Mouse (Mus musculus) frontal cortex, postnatal 25 days (tissue): ENCODE data around the gene Dusp3.
A peak's percentile ranks its signal among the peaks of the same experiment; 100 is the strongest.

Experiments
- DNase-seq, 2 experiments: peaks; one replicate each; pipeline ENCODE4 v3.0.0; 2022; ENCODE audit warnings: low spot score in 2 of 2

The Dusp3 gene

GRCm38 (mm10) chr11:101986913-101987312 is at the start of gene Dusp3:
Dusp3 (minus strand) TSS chr11:101987013.
- no peak for DNase-seq

GRCm38 (mm10) chr11:102036336-102036735 is 49.5 kb upstream of the Dusp3 start:
- no peak for DNase-seq

GRCm38 (mm10) chr11:102035456-102035960 is 48.7 kb upstream of the Dusp3 start:
- DNase-seq, result no peak

GRCm38 (mm10) chr11:102034887-102035286 is 48.1 kb upstream of the Dusp3 start:
- no peak for DNase-seq

DNA sequence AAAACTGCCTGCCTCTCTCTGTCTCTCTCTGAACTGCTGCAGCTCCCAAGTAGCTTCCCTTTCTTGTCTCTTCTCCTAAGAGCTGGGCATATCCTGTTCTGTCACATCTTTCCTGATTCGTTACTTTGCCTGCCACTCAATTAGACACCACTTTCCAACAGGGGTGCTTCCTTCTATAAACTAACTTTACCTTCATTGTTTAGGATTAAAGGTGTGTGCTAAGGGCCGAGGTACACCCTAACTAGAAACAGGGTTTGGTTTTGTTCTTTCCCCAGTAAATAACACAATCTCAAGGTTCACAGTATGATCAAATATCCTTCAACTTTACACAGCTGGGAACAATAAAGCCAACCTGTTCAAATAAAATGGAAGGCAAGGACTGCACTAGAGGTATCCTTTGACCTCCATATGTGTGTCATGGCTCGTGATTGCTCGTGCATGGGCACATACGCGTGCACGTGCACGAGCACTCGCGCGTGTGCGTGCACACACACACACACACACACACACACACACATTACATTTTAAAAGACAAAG is 46.3 kb upstream of the Dusp3 start:
- DNase-seq, result no peak

DNA sequence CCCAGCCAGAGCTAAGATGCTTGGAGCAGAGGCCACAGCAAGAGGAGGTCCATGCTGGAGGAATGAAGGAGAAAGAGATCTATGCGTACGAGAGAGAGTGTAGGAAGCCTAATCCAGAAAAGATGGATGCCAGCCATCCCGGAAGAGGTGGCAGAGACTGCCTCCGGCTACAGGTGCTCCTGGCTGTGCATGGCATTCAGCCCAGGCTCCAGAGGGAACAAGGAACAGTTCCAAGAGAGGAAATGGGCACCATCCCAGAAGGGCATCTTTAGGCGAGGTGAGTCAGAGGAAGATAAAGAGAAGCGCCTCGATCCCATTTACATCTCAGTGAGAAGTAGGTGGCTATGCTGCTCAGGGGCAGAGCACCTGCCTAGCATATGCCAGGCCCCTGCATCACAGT is 44.3 kb upstream of the Dusp3 start:
- no peak for DNase-seq

DNA sequence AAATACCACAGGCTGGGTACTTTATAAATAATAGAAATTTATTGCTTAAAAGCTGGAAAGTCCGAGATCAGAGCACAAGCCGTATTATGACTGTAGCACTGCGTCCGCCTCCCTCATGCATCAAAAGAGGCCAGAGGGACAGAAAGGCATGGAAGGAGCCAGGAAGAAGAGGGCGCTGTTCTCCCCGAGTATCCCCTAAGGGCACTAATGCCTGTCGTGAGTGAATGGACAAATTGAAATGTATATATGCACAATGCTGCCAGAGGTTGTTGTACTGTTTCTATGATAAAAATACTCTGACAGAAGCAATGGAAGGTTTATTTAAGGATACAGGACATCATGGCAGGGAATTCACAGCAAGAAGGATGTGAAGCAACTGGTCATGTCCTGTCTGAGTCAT is 43.2 kb upstream of the Dusp3 start:
- no peak for DNase-seq

GRCm38 (mm10) chr11:102029304-102029703 is 42.5 kb upstream of the Dusp3 start:
- no peak for DNase-seq

DNA sequence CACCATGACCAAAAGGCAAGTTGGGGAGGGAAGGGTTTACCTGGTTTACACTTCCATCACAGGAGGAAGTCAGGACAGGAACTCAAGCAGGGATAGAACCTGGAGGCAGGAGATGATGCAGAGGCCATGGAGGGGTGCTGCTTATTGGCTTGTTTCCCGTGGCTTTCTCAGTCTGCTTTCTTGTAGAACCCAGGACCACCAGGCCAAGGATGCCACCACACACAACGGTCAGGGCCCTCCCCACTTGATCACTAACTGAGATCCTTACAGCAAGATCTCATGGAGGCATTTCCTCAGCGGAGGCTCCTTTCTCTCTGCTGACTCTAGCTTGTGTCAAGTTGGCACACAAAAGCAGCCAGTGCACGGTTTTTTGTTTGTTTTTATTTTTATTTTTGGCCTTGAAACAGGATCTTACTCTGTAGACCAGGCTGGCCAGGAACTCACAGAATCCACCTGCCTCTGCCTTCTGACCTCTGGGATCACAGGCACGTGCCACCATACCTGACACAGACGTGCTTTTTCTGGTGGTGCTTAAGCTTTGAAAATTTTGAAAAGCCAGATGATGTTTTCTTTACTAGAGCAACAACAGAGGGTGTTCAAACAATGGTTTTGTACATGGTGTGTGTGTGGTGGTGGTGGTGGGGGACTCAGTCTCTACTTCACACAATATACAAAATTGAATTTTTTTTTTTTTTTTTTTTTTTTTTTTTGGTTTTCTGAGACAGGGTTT is 41.4 kb upstream of the Dusp3 start, which contains the start of gene Mpp3:
TSS of gene Mpp3 (minus strand) at position 375 of the 730 bp plus-strand sequence.
- no peak for DNase-seq

DNA sequence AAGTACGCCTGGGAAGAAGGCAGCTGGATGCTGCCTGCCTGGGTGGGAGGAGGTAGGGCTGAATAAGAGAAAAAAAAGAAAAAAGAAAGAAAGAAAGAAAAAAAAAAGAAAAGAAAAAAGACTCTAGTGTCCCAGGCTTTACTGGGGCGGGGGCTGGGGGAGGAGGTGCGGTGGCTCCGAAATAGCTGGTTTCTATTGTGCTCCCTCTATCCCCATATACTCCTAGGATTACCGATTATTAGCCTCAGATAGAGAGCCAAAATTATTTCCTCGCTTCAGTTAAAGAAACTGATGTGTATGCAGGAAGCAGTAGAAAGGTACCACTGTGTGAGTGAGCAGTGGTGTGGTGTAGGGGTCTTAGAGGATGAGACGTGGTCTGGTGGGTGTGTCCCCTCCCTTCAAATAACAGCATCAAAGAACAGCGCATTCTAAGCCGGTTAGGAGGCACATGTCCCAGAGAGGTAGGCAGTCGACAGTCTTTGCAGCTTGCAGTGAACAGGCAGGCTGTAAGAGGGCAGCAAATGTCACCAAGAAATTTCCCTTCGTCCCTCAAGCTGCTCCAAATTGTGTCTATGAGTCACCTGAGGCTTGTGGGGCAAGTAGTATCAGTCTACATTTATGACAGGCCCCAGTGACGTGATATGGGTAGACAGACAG is 40.7 kb upstream of the Dusp3 start:
- DNase-seq, result no peak

- peak in 1 of 2 experiments; percentile 35 for DNase-seq
These were observed 40.0 kb upstream of the Dusp3 start for GRCm38 (mm10) chr11:102026694-102027360.

GRCm38 (mm10) chr11:102025991-102026660 is 39.3 kb upstream of the Dusp3 start:
- no peak for DNase-seq

- no peak for DNase-seq
These were observed 38.5 kb upstream of the Dusp3 start for GRCm38 (mm10) chr11:102025354-102025753.

GRCm38 (mm10) chr11:102024875-102025274 is 38.1 kb upstream of the Dusp3 start:
- DNase-seq, result no peak

GRCm38 (mm10) chr11:102024084-102024758 is 37.4 kb upstream of the Dusp3 start:
- DNase-seq, result no peak

DNA sequence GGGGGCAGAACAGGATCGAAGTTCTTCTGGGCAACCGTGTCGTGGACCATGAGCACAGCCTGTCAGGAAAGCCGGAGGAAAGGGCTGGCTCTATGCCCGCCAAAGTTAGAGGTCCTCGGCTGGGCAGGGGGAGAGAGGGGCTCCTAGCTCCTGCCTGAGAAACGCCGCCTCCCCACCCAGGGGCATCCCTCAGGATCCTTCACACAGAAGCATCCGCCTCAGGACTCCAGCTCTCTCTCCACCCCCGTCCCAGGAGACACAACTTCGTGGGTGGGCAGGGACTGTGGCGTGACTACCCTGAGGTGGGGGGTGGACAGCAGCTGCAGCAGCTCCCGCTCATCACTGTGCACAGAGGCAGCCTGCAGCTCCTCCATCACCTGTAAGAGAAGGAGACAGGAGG is 36.6 kb upstream of the Dusp3 start:
- peak in 1 of 2 experiments; percentile 28 for DNase-seq

DNA sequence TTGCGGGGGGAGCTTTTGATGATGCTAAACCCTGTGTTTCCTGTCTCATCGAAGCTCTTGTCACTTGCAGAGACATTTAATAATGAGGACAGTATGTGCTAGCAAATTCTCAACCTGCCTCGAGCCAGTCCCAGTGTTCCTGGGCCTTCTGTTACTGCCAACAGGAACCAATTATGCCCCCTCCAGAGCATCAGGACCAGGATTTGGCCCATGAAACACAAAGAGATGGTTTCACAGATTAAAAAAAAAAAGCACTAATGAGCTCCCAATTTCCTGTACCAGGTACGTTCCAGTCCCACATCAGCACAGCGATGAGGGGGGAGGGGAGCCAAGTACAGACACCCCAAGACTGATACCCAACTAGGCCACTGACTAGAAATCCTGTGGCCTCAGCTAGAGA is 34.4 kb upstream of the Dusp3 start:
- no peak for DNase-seq

DNA sequence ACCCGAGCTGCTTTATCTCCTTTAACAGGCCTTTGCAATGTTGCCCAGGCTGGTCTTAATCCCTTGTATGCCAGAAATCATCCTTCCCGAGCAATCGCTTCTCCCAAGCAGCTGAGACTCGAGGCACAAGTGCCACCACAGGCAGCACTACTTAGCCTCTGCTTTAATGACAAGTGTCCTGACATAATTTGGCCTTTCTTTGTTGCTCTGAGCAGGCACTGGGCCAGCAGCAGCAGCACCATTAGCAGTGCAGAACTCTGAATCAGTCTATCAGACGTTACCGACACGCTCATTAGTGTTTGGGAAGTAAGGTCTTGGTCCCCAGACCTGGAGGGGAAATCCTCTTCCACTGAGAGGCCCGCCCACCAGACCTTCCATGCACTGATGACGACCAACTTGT is 32.9 kb upstream of the Dusp3 start:
- DNase-seq, result no peak

GRCm38 (mm10) chr11:102016136-102016535 is 29.3 kb upstream of the Dusp3 start:
- no peak for DNase-seq

GRCm38 (mm10) chr11:102015472-102015871 is 28.7 kb upstream of the Dusp3 start:
- DNase-seq, result no peak

DNA sequence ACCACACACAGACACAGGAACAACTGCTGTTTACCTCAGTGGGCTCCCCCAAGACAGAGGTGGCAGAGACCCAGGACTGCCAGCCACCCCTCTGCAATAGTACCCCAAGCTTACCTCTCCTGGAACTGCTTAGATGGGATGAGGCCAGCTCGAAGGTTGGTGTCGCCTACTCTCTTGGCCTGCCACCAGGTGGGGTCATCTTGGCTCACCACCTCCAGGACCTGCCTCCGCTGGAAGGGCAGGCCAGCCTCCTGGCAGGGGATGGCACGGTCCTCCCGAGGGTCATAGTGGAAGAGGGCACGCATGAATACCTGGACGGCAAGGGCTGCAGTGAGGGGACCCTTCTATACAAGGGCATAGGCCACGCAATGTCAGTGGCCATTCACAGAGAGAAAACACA is 26.4 kb upstream of the Dusp3 start:
- no peak for DNase-seq
